Mouse (Mus musculus): ENCODE measurements around the gene Snrnp70.

- TF ChIP-seq CTCF (conservative IDR thresholded peaks at IDR 0.05; ENCODE audit: low read length) (no peak), POU5F1 (IDR thresholded peaks at IDR 0.05; ENCODE audit: borderline replicate concordance, low read length) (no peak), NANOG (IDR thresholded peaks at IDR 0.05; ENCODE audit: borderline replicate concordance, low read length) (no peak)
Observed at GRCm38 (mm10) chr7:45340066-45340442, 55.5 kb downstream of the Snrnp70 start.
